Mouse (Mus musculus): ENCODE results near the gene Car3. TPM values are rescaled to one million over a fixed set of nuclear protein-coding genes. Genes with fewer than 3 reads are reported as not detected.
A peak's percentile ranks its signal among the peaks of the same experiment; 100 is the strongest.

Car3 gene
- polyA plus RNA-seq, 1 experiment from 2014 or later, result 1.2 TPM

DNA sequence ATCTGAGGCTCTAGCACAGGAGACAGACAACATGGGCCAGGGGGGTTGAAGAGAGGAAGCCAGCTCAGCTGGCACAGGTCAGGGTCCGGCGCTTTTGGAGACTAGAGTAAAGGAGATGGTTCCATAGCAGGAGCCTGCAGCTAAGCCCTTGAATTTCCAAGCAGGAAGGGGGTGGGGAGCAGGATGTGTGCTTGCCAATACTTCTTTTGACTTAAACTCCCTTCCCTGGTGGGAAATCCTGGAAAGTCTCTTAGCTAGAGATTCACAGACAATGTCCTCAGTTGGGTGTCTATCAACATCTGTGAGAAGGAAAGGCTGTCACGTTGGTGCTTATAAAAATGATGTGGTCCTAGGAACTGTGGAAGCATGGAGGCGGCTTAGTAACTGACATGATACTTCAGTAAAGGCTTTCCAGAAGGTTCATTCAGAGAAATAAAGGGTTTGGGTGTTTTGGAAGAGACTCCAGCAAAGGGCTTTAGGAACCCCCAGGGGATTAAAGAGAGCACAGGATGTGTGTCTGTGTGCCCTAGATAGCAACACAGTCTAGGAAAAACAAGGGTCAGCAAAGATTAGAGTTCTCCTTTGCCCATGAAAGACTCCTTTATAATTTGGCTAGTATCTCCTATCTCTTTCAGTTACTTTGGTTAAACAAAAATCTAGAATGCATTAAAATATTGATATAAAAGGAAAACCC lies 26.6 kb downstream of the Car3 start:
- 30% methylated on average over 4 of the region's 4 CpGs for WGBS
- peaks cover 7% of the 10 kb centered on the region for H3K4me1 ChIP-seq
- H3K9me3 ChIP-seq, result no peaks in the 10 kb centered on the region
- H3K27ac ChIP-seq, result 0 out of 2 replicates have a peak overlapping the region, but pooled peaks have one; percentile 1
- ATAC-seq (replicated peaks), result no peak
- no peak overlapping the region for H3K4me2 ChIP-seq
- no peaks in the 10 kb centered on the region for H3K36me3 ChIP-seq (replicated peaks)
- no peak overlapping the region for H3K9ac ChIP-seq
- H3K4me3 ChIP-seq, result no peak overlapping the region
- H3K27me3 ChIP-seq (replicated peaks), result peaks cover 5% of the 10 kb centered on the region; the same call in 1 of the 2 replicates

DNA sequence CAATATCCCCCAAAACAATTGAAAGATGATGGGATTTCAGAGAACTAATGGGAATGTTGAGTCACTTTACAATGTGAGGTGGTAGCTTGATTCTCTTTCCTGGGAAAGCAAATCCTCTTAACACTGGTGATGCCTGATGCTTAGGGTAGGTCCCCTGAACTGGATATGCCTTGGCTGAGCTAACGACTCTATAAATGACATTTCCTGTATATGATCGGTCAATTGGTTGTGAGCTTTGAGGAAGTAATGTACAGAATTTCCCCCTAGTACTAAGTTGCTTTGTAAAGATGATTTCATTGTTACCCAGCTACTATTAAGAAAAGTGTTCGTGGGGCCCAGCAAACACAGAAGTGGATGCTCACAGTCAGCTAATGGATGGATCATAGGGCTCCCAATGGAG lies 29.7 kb downstream of the Car3 start:
- Histone ChIP-seq H3K4me2 (no peak overlapping the region), H3K4me1 (no peaks in the 10 kb centered on the region; the same call in 1 of the 2 replicates), H3K9me3 (no peaks in the 10 kb centered on the region), H3K4me3 (no peak overlapping the region), H3K27me3 (replicated peaks) (no peaks in the 10 kb centered on the region), H3K36me3 (replicated peaks) (no peaks in the 10 kb centered on the region), H3K27ac (no peak overlapping the region), H3K9ac (no peak overlapping the region)
- WGBS, result 82% methylated on average over 3 of the region's 3 CpGs
- no peak for ATAC-seq (replicated peaks)

DNA sequence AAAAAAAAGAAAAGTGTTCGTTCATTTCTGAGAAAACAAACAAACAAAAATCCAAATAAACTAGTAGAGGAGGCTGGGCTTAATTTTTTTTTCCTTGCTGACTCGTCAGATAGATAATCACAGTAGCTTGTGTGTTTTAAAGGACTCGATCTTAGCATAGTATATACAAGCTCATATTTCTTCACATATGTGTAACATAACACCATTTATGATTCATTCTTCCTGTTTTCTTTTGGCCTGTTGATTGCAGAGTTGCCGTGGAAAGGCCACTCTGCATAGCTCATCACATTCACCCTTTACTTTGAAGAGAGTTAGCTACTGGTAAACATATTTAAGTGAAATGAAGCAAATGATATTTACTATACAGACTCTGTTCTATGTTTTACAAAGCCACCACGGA lies 30.4 kb downstream of the Car3 start:
- WGBS, result 85% methylated on average over 5 of the region's 5 CpGs
- no peaks in the 10 kb centered on the region for H3K9me3 ChIP-seq
- no peak overlapping the region for H3K4me2 ChIP-seq
- H3K9ac ChIP-seq, result no peak overlapping the region
- no peaks in the 10 kb centered on the region for H3K36me3 ChIP-seq (replicated peaks)
- no peak overlapping the region for H3K27ac ChIP-seq
- ATAC-seq (replicated peaks), result no peak
- H3K27me3 ChIP-seq (replicated peaks), result no peaks in the 10 kb centered on the region
- no peak overlapping the region for H3K4me3 ChIP-seq
- H3K4me1 ChIP-seq, result no peaks in the 10 kb centered on the region; the same call in 1 of the 2 replicates

DNA sequence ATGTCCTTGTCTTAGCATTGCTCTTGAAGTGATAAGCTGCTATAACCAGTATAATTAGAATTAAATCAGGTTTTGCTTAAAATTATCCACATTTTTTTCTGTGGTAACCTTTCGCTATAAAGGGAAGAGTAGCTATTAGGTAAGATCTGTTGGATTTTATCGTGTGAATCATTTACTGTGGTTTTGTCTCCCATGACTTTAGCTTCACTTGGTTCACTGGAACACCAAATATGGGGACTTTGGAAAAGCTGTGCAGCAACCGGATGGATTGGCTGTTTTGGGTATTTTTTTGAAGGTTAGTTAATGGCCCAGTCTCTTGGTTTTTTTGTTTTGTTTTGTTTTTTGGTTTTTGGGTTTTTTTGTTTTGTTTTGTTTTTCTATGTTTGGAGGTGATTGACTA lies 32.0 kb downstream of the Car3 start:
- H3K4me3 ChIP-seq, result no peak overlapping the region
- no peak overlapping the region for H3K27ac ChIP-seq

DNA sequence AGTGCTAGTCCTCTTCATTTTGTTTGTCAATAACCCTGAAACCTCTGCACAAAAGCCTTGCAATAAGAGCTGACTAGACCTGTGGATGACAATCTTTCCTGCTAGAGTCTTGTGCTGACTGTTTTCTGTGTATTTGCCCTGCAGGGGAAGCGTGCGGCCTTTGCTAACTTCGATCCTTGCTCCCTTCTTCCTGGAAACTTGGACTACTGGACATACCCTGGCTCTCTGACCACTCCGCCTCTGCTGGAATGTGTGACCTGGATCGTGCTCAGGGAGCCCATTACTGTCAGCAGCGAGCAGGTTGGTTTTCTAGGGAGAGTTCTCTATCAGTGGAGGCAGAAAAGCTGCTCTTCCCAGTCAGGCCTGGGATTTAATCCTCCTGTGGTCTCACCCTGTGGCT lies 34.5 kb downstream of the Car3 start:
- no peak overlapping the region for H3K4me3 ChIP-seq
- no peak for ATAC-seq (replicated peaks)
- H3K4me1 ChIP-seq, result no peaks in the 10 kb centered on the region; the same call in 1 of the 2 replicates
- no peak overlapping the region for H3K4me2 ChIP-seq
- H3K27me3 ChIP-seq (replicated peaks), result no peaks in the 10 kb centered on the region
- H3K36me3 ChIP-seq (replicated peaks), result no peaks in the 10 kb centered on the region
- no peak overlapping the region for H3K9ac ChIP-seq
- no peak overlapping the region for H3K27ac ChIP-seq
- 57% methylated on average over 6 of the region's 6 CpGs for WGBS
- H3K9me3 ChIP-seq, result no peaks in the 10 kb centered on the region

More for the DNA sequence above, 32.0 kb downstream of the Car3 start:
- Histone ChIP-seq H3K36me3 (replicated peaks) (no peaks in the 10 kb centered on the region), H3K4me2 (no peak overlapping the region), H3K9me3 (no peaks in the 10 kb centered on the region), H3K4me1 (no peaks in the 10 kb centered on the region; the same call in 1 of the 2 replicates), H3K27me3 (replicated peaks) (no peaks in the 10 kb centered on the region), H3K9ac (no peak overlapping the region)
- 96% methylated on average over 3 of the region's 3 CpGs for WGBS
- no peak for ATAC-seq (replicated peaks)

DNA sequence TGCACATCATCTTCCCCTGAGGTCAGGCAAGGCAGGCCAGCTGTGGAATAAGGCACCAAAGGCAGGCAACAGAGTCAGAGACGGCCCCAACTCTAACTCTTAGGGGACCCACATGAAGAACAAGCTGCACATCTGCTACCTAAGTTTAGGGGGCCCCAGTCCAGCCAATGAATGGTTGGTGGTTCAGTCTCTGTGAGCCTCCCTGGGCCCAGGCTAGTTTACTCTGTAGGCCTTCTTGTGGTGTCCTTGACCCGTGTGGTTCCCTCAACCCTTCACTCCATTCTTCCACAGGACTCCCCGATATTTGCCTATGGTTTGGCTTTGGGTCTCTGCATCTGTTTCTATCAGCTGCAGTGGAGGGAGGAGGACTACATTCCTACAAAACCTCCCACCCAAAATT lies 40.1 kb downstream of the Car3 start:
- WGBS, result 95% methylated on average over 3 of the region's 3 CpGs
- no peak for ATAC-seq (replicated peaks)
- H3K27ac ChIP-seq, result no peak overlapping the region
- no peaks in the 10 kb centered on the region for H3K36me3 ChIP-seq (replicated peaks)
- H3K27me3 ChIP-seq (replicated peaks), result no peaks in the 10 kb centered on the region
- no peak overlapping the region for H3K9ac ChIP-seq
- H3K4me1 ChIP-seq, result no peaks in the 10 kb centered on the region
- H3K4me2 ChIP-seq, result no peak overlapping the region
- H3K4me3 ChIP-seq, result no peak overlapping the region
- H3K9me3 ChIP-seq, result no peaks in the 10 kb centered on the region

DNA sequence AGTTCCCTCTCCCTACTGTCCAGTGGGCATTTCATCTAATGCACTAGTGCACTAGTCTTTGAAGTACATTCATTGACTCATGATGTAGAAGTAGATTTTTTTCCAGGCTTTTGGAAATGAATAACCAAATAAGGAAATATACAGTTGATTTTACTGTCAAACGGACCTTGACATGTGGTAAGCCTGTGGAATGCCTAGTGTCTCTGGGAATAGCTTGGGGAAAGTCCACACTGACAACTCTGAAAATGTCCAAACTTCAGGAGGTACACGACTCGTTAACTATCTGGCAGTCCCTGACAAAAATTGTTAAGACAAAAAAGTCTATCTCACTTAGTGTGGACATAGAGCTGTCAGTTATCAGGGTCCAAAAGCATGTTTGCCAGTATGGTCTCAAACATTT lies 40.9 kb downstream of the Car3 start:
- WGBS, result 87% methylated on average over 3 of the region's 3 CpGs
- Histone ChIP-seq H3K9ac (no peak overlapping the region), H3K4me2 (no peak overlapping the region), H3K27ac (no peak overlapping the region), H3K4me1 (no peaks in the 10 kb centered on the region), H3K36me3 (replicated peaks) (no peaks in the 10 kb centered on the region), H3K4me3 (no peak overlapping the region), H3K27me3 (replicated peaks) (no peaks in the 10 kb centered on the region), H3K9me3 (no peaks in the 10 kb centered on the region)
- no peak for ATAC-seq (replicated peaks)

DNA sequence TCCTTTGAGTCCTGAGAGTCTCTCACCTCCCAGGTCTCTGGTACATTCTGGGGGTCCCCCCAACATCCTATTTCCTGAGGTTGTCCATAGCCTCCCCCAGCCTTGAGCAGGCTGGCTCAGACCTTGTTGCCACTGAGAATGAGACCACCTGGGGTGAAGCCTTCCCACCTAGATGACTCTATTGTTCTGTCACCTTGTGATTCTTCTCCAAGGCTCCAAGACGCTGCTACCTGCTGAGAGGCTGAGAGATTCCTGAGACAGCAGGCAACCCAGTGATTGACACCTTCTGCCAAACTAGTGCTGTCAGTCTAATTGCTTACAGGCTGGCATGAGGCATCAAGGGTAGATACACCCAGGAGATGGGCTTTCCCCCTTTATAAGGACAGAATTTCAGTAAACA lies 44.0 kb downstream of the Car3 start:
- ATAC-seq (replicated peaks), result no peak
- 38% methylated on average over 1 of the region's 1 CpGs for WGBS

DNA sequence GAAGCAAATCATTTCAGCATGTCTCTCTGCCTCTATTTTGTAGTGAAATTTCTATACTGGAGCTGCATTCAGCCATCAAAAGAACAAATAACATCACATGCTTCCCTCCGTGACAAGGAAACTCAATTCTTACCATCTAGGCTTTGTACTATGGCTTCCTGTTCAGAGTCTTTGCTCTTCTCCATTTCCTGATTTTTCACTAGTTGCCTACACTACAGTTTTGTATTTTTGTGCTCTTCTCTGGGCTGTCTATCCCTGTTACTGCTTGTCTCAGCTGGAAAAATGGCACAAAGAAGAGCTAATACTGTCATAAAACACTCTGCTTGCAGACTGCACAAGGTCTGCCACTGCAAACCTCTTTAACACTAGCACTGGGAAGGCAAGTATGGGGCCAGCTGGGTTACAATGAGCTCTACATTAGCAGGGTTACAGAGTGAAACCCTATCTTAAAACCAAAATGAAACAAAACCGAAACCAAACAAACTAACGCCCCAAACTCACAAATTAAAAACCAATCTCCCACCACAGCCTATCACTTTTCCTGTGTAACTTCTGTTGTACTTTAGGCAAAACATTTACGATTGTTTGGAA lies 48.8 kb downstream of the Car3 start:
- H3K4me3 ChIP-seq, result no peak overlapping the region
- no peaks in the 10 kb centered on the region for H3K27me3 ChIP-seq (replicated peaks)
- H3K4me1 ChIP-seq, result no peaks in the 10 kb centered on the region
- 93% methylated on average over 4 of the region's 4 CpGs for WGBS
- no peak overlapping the region for H3K27ac ChIP-seq
- no peaks in the 10 kb centered on the region for H3K36me3 ChIP-seq (replicated peaks)
- H3K4me2 ChIP-seq, result no peak overlapping the region
- H3K9me3 ChIP-seq, result no peaks in the 10 kb centered on the region
- no peak for ATAC-seq (replicated peaks)
- H3K9ac ChIP-seq, result no peak overlapping the region

More for the DNA sequence above, 44.0 kb downstream of the Car3 start:
- no peak overlapping the region for H3K27ac ChIP-seq
- no peaks in the 10 kb centered on the region for H3K36me3 ChIP-seq (replicated peaks)
- no peaks in the 10 kb centered on the region for H3K4me1 ChIP-seq
- no peak overlapping the region for H3K4me2 ChIP-seq
- H3K4me3 ChIP-seq, result no peak overlapping the region
- no peak overlapping the region for H3K9ac ChIP-seq
- H3K27me3 ChIP-seq (replicated peaks), result no peaks in the 10 kb centered on the region
- no peaks in the 10 kb centered on the region for H3K9me3 ChIP-seq

DNA sequence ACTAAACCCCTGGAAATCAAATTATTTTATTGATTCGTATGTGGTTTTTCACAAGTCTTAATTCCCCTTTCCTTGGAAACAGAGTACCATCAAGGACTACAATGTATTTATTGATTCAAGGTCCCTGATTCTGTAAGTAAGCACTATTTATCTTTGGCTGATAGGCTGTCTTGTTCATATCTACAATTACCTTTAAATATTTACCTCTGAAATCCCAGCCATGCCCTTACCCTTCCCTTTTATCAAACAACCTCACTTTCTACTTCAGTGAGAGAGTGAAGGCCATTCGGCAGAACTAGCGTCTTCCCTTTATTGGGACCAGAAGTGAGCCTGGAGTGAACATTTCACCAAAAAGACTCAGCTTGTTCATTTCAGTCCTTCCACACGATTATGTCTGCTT lies 50.5 kb downstream of the Car3 start:
- H3K27me3 ChIP-seq (replicated peaks), result no peaks in the 10 kb centered on the region
- no peaks in the 10 kb centered on the region for H3K4me1 ChIP-seq
- H3K4me2 ChIP-seq, result no peak overlapping the region
- H3K27ac ChIP-seq, result no peak overlapping the region
- WGBS, result 89% methylated on average over 4 of the region's 4 CpGs
- no peaks in the 10 kb centered on the region for H3K9me3 ChIP-seq
- H3K4me3 ChIP-seq, result no peak overlapping the region
- ATAC-seq (replicated peaks), result no peak
- no peaks in the 10 kb centered on the region for H3K36me3 ChIP-seq (replicated peaks)
- H3K9ac ChIP-seq, result no peak overlapping the region

DNA sequence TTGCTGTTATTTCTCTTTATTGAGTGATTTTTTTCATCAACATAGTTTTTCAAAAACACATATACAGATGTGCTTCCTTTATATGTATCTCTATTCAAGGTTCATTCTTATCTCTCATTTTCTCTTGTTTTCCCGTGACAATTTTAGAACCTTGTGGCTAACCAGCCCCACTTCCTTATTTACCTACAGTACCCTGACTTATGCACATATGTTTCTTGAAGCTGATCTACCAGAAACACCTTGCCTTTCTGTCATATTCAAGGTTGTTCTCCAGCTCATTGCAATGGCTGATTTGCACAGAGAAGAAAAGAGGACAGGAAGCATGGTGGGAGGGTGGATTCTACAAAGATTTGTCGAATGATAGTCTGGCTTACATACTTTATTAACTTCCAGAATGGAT lies 52.0 kb downstream of the Car3 start:
- Histone ChIP-seq H3K4me2 (no peak overlapping the region), H3K4me1 (no peaks in the 10 kb centered on the region), H3K27ac (no peak overlapping the region), H3K4me3 (no peak overlapping the region), H3K9ac (no peak overlapping the region), H3K9me3 (no peaks in the 10 kb centered on the region), H3K27me3 (replicated peaks) (no peaks in the 10 kb centered on the region), H3K36me3 (replicated peaks) (no peaks in the 10 kb centered on the region)
- 93% methylated on average over 2 of the region's 2 CpGs for WGBS
- ATAC-seq (replicated peaks), result no peak

DNA sequence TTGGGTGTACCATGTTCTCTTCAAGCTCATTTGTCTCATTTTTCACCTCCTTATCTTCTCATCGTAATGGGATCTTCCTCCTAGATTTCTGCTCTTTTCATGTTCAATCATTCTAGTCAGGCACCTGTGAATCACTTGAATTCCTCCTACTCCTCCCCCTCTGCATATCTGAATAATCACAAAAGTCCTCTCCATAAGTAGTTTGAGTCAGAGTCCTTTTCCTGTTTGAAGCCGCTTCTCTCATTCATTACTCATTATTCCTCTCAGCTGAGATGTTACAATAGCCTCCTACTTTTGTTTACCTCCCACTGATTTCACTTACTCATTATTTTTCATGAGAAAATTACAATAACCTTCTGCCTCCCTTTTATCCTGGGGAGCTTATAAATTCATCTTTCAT lies 53.9 kb downstream of the Car3 start:
- no peak overlapping the region for H3K27ac ChIP-seq
- H3K27me3 ChIP-seq (replicated peaks), result no peaks in the 10 kb centered on the region
- no peak overlapping the region for H3K4me2 ChIP-seq
- WGBS, result 39% methylated on average over 2 of the region's 2 CpGs
- no peak overlapping the region for H3K4me3 ChIP-seq
- no peaks in the 10 kb centered on the region for H3K36me3 ChIP-seq (replicated peaks)
- H3K9ac ChIP-seq, result no peak overlapping the region
- no peaks in the 10 kb centered on the region for H3K9me3 ChIP-seq
- H3K4me1 ChIP-seq, result no peaks in the 10 kb centered on the region
- no peak for ATAC-seq (replicated peaks)
